Mouse (Mus musculus) adrenal gland, adult 18-20 months (tissue): ENCODE results near the gene Cfap61. TPM values are rescaled to one million over a fixed set of nuclear protein-coding genes. Genes with fewer than 3 reads are reported as not detected.
A peak's percentile ranks its signal among the peaks of the same experiment; 100 is the strongest.

Experiments used
- DNase-seq, 2 experiments: peaks; one replicate each; pipeline ENCODE4 v3.0.0; 2021 to 2022; ENCODE audit warnings: low spot score in 2 of 2
- total RNA-seq, 2 experiments: library from RNA; stranded (reverse); gene quantifications; 1 replicate in 1 of 2; 2 replicates in 1 of 2; pipeline ENCODE4 v1.2.3; 2021

The Cfap61 gene
- total RNA-seq, 2 experiments from 2014 or later = 27.2 to 30.4 TPM

GRCm38 (mm10) chr2:146219791-146220190 lies 285.2 kb downstream of the Cfap61 start:
- no peak for DNase-seq

GRCm38 (mm10) chr2:146220591-146221075 lies 286.0 kb downstream of the Cfap61 start:
- DNase-seq = no peak

GRCm38 (mm10) chr2:146221076-146221928 lies 286.7 kb downstream of the Cfap61 start, which contains the start of gene Insm1:
TSS of gene Insm1 (plus strand) at chr2:146221921.
- peak; percentile 28 to 31 for DNase-seq

- peak; percentile 22 to 34 for DNase-seq
These were observed 287.3 kb downstream of the Cfap61 start for GRCm38 (mm10) chr2:146221929-146222278.

GRCm38 (mm10) chr2:146222279-146223175 lies 287.9 kb downstream of the Cfap61 start:
- peak in 1 of 2 experiments; percentile 17 for DNase-seq

- peak in 1 of 2 experiments; percentile 11 for DNase-seq
These were observed 288.8 kb downstream of the Cfap61 start for GRCm38 (mm10) chr2:146223176-146223905.

- no peak for DNase-seq
These were observed 289.6 kb downstream of the Cfap61 start for GRCm38 (mm10) chr2:146224141-146224540.

GRCm38 (mm10) chr2:146225818-146226217 lies 291.2 kb downstream of the Cfap61 start:
- no peak for DNase-seq

- DNase-seq = peak in 1 of 2 experiments; percentile 41
These were observed 291.9 kb downstream of the Cfap61 start for GRCm38 (mm10) chr2:146226484-146226883.

GRCm38 (mm10) chr2:146227646-146228045 lies 293.1 kb downstream of the Cfap61 start:
- DNase-seq = no peak

- no peak for DNase-seq
These were observed 293.9 kb downstream of the Cfap61 start for GRCm38 (mm10) chr2:146228435-146228834.

GRCm38 (mm10) chr2:146231485-146231884 lies 296.9 kb downstream of the Cfap61 start:
- DNase-seq = no peak

GRCm38 (mm10) chr2:146239196-146239747 lies 304.7 kb downstream of the Cfap61 start:
- DNase-seq = no peak

GRCm38 (mm10) chr2:146244049-146244448 lies 309.5 kb downstream of the Cfap61 start:
- DNase-seq = no peak

GRCm38 (mm10) chr2:146245401-146245800 lies 310.8 kb downstream of the Cfap61 start:
- no peak for DNase-seq

GRCm38 (mm10) chr2:146246409-146247075 lies 312.0 kb downstream of the Cfap61 start:
- DNase-seq = no peak

GRCm38 (mm10) chr2:146247576-146247975 lies 313.0 kb downstream of the Cfap61 start:
- DNase-seq = no peak

- DNase-seq = no peak
These were observed 314.4 kb downstream of the Cfap61 start for GRCm38 (mm10) chr2:146249033-146249432.

- DNase-seq = no peak
These were observed 315.8 kb downstream of the Cfap61 start for GRCm38 (mm10) chr2:146250236-146250904.
